Mouse (Mus musculus) limb, embryonic 15.5 days (tissue): ENCODE measurements at regions not wholly inside any gene's neighbourhood (a gene's known extent, or its start where the extent isn't known, plus 50 kb on each side); places are given as distances from the start of the nearest gene placed in this dataset.

Experiments used
- ATAC-seq: fragments of 200-750 bp; cut with Nextera tagmentation; 2 replicates; pipeline ENCODE4 v1.8.0; 2017; ENCODE audit warnings: low read depth, moderate TSS enrichment; ENCODE audit not compliant: insufficient number of reproducible peaks, low FRiP score, low TSS enrichment
- H3K27ac ChIP-seq: fragments of 300-500 bp; sonication (generic); 2 replicates; pipeline ENCODE4 v1.5.1; 2015; ENCODE audit warnings: moderate library complexity, mild to moderate bottlenecking, inconsistent platforms
- H3K27me3 ChIP-seq: fragments of 300-500 bp; sonication (generic); 2 replicates; pipeline ENCODE4 v1.6.1; 2015; ENCODE audit warnings: inconsistent platforms
- H3K36me3 ChIP-seq: fragments of 300-500 bp; sonication (generic); 2 replicates; pipeline ENCODE4 v1.6.1; 2015; ENCODE audit warnings: inconsistent platforms
- H3K4me1 ChIP-seq: fragments of 300-500 bp; sonication (generic); 2 replicates; pipeline ENCODE4 v1.6.1; 2015; ENCODE audit warnings: inconsistent platforms
- H3K4me2 ChIP-seq: fragments of 300-500 bp; sonication (generic); 2 replicates; pipeline ENCODE4 v1.6.1; 2015; ENCODE audit warnings: mild to moderate bottlenecking, inconsistent platforms
- H3K4me3 ChIP-seq: fragments of 300-500 bp; sonication (generic); 2 replicates; pipeline ENCODE4 v1.5.1; 2015; ENCODE audit warnings: mild to moderate bottlenecking, inconsistent platforms
- H3K9ac ChIP-seq: fragments of 300-500 bp; sonication (generic); 2 replicates; pipeline ENCODE4 v1.6.1; 2015; ENCODE audit warnings: inconsistent platforms
- H3K9me3 ChIP-seq: fragments of 300-500 bp; sonication (generic); 2 replicates; pipeline ENCODE4 v1.6.1; 2016; ENCODE audit warnings: inconsistent platforms
- whole genome bisulfite sequencing: fragments of 180-500 bp; shearing (Covaris S2); methylation state at CpG from one replicate; pipeline ENCODE4 v1.1.7; 2015; 5-methylcytosine and 5-hydroxymethylcytosine counted together

DNA sequence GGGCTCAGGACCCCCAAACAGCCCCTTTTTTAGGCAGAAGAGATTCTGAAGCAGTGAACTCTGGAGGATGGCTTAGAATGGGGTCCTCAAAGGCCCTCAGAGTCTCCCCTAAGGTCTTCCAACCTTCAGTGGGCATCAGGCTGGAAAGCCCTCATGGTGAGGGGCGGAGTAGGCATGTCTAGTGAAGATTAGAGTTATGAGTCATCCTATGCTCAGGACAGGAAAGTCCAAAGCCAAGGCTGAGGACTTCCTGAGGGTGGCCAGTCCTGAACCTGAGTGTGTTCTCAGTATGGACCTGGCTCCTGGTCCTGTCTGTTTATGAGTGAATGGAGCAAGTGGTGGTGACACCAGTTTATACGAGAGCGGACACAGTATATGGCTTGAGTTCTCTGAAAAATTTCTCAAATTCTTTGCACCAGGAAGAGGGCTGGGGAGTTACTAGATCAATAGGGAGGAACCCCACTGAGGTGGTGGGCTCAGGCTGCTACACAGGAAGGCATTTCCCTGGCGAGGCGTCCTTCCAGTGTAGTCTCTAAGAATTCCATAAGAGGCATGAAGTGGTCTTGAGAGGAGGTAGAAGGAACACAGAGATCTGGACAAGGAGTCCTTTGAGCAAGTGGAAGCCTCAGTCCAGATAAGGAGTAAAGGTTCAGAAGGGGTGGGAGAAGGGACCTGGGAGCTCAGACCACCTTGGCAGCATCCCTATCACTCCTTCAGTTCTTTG is 266.2 kb downstream of the Cyp26b1 start:
- no peaks in the 10 kb centered on the region for H3K9me3 ChIP-seq
- no peak overlapping the region for H3K27ac ChIP-seq
- no peak for ATAC-seq
- 76% methylated on average over 5 of the region's 5 CpGs for WGBS
- no peak overlapping the region for H3K4me2 ChIP-seq
- H3K4me3 ChIP-seq: no peak overlapping the region
- H3K9ac ChIP-seq: no peak overlapping the region
- peaks cover 7% of the 10 kb centered on the region for H3K4me1 ChIP-seq
- 0 out of 2 replicates have a peak, but pooled peaks cover 12% of the 10 kb centered on the region for H3K27me3 ChIP-seq
- no peaks in the 10 kb centered on the region for H3K36me3 ChIP-seq

- no peaks in the 10 kb centered on the region for H3K36me3 ChIP-seq
- no peak for ATAC-seq
- no peak overlapping the region for H3K9ac ChIP-seq
- no peaks in the 10 kb centered on the region for H3K9me3 ChIP-seq
- WGBS: 69% methylated on average over 5 of the region's 5 CpGs
- H3K4me3 ChIP-seq: no peak overlapping the region
- no peak overlapping the region for H3K4me2 ChIP-seq
- H3K27ac ChIP-seq: no peak overlapping the region
- H3K4me1 ChIP-seq: peaks cover 8% of the 10 kb centered on the region
- 0 out of 2 replicates have a peak, but pooled peaks cover 19% of the 10 kb centered on the region for H3K27me3 ChIP-seq
Measured at GRCm38 (mm10) chr6:84325384-84326114, 268.2 kb downstream of the Cyp26b1 start.

DNA sequence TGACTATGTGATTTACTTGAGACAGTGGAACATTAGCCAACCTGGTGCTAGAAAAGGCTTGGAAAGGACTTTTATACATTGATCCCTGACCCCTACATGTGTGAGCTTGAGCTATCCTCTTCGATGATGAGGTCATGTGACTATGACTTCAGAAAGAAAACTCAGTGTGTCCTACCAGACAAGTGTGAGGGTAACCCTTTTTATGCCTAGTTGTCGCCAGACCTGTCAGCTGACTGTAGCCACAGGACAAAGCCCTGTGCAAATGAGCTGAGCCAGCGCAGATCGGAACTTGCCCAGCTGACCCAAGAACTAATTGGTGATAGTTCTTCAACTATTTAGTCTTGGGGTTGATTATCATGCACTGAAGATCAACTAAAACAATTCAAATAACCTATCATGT is 269.5 kb downstream of the Cyp26b1 start:
- Histone ChIP-seq H3K9me3 (no peaks in the 10 kb centered on the region), H3K27me3 (0 out of 2 replicates have a peak, but pooled peaks cover 10% of the 10 kb centered on the region), H3K4me2 (no peak overlapping the region), H3K36me3 (no peaks in the 10 kb centered on the region), H3K4me3 (no peak overlapping the region), H3K9ac (no peak overlapping the region), H3K27ac (no peak overlapping the region), H3K4me1 (peaks cover 14% of the 10 kb centered on the region)
- 92% methylated on average over 4 of the region's 4 CpGs for WGBS
- no peak for ATAC-seq

DNA sequence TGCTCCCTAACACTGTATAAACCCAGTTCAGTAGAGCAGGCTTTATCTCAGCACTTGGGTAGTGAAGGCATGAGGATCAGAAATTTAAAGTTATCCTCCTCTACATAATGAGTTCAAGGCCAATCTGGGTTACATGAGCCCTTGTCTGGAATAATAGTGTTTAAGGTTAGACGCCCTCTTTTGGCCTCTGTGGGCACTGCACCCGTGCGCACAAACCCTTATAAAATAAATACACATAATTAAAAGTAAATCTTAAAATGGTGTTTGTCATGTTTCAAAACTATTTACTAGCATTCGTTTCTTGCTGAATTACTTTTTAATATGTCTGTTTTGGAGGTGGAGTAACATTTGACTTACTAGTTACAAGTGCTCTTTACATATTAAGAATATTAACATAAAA is 271.2 kb downstream of the Cyp26b1 start:
- Histone ChIP-seq H3K4me3 (no peak overlapping the region), H3K9ac (no peak overlapping the region), H3K9me3 (no peaks in the 10 kb centered on the region), H3K4me1 (peaks cover 25% of the 10 kb centered on the region), H3K27ac (no peak overlapping the region), H3K36me3 (no peaks in the 10 kb centered on the region), H3K27me3 (0 out of 2 replicates have a peak, but pooled peaks cover 10% of the 10 kb centered on the region), H3K4me2 (no peak overlapping the region)
- no peak for ATAC-seq
- 83% methylated on average over 4 of the region's 4 CpGs for WGBS

- H3K4me3 ChIP-seq: no peak overlapping the region
- WGBS: 77% methylated on average over 1 of the region's 1 CpGs
- H3K9me3 ChIP-seq: no peaks in the 10 kb centered on the region
- H3K4me1 ChIP-seq: peaks cover 25% of the 10 kb centered on the region
- H3K27me3 ChIP-seq: 0 out of 2 replicates have a peak, but pooled peaks cover 10% of the 10 kb centered on the region
- H3K9ac ChIP-seq: no peak overlapping the region
- ATAC-seq: no peak
- H3K36me3 ChIP-seq: no peaks in the 10 kb centered on the region
- H3K27ac ChIP-seq: no peak overlapping the region
- H3K4me2 ChIP-seq: no peak overlapping the region
Measured at GRCm38 (mm10) chr6:84320586-84320985, 273.1 kb downstream of the Cyp26b1 start.

- peak; percentile 66; the same call in 1 of the 2 replicates for ATAC-seq
- Histone ChIP-seq H3K4me2 (no peak overlapping the region), H3K36me3 (no peaks in the 10 kb centered on the region), H3K27me3 (peaks cover 7% of the 10 kb centered on the region; the same call in 1 of the 2 replicates), H3K9ac (no peak overlapping the region), H3K9me3 (no peaks in the 10 kb centered on the region), H3K27ac (no peak overlapping the region), H3K4me3 (no peak overlapping the region), H3K4me1 (peaks cover 34% of the 10 kb centered on the region)
- WGBS: 17% methylated on average over 4 of the region's 4 CpGs
Measured at GRCm38 (mm10) chr6:84318774-84319173, 274.9 kb downstream of the Cyp26b1 start.

DNA sequence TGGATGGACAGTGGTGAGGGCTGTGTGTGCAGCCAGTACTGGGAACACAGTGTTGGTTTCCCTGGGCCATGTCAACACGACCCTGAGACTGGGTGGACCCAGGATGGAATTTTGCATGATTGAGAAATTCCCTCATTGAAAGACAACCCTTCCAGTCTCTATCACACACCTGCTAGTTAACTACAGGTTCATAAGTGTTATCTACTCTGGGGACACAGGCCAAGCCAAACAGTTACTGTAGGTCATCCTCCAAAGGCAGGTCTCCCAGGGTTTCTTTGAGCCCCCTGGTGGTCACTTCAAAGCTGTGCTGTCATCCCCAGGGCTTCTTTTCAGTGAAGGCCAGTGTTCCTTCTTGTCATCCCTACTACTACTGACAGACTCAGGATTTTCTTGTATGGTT is 276.7 kb downstream of the Cyp26b1 start:
- Histone ChIP-seq H3K27ac (no peak overlapping the region), H3K9ac (no peak overlapping the region), H3K9me3 (no peaks in the 10 kb centered on the region), H3K4me1 (peaks cover 34% of the 10 kb centered on the region), H3K36me3 (no peaks in the 10 kb centered on the region), H3K4me3 (no peak overlapping the region), H3K27me3 (peaks cover 7% of the 10 kb centered on the region; the same call in 1 of the 2 replicates), H3K4me2 (no peak overlapping the region)
- ATAC-seq: no peak
- WGBS: 82% methylated on average over 1 of the region's 1 CpGs

GRCm38 (mm10) chr6:84315175-84315912 is 278.4 kb downstream of the Cyp26b1 start:
- no peak overlapping the region for H3K27ac ChIP-seq
- no peaks in the 10 kb centered on the region for H3K9me3 ChIP-seq
- H3K4me3 ChIP-seq: no peak overlapping the region
- no peak for ATAC-seq
- H3K36me3 ChIP-seq: no peaks in the 10 kb centered on the region
- peaks cover 45% of the 10 kb centered on the region for H3K4me1 ChIP-seq
- no peaks in the 10 kb centered on the region; the same call in none of the 2 replicates for H3K27me3 ChIP-seq
- WGBS: 54% methylated on average over 8 of the region's 8 CpGs
- H3K4me2 ChIP-seq: no peak overlapping the region
- no peak overlapping the region for H3K9ac ChIP-seq

DNA sequence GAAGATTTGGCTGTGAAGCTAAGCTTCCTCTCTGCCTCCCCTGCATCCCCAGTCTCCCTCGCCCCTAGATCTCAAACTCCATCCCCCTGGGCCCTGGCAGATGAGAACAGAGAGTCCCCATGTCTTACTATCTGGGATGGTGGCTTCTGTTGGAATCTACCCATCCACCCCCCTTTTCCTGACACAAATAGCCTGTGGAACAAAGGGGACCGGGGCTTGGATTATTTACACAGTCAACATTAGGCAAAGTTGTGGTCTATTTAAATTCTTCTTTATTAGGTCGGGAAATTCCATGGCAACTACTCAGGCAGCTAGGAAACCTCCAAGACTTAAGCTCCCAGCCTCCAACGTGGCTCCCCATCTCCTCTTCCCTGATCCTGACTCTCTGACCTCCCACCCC is 279.9 kb downstream of the Cyp26b1 start:
- H3K4me1 ChIP-seq: peaks cover 36% of the 10 kb centered on the region

GRCm38 (mm10) chr6:84310635-84311241 is 283.0 kb downstream of the Cyp26b1 start:
- no peaks in the 10 kb centered on the region for H3K9me3 ChIP-seq
- no peak overlapping the region for H3K27ac ChIP-seq
- H3K4me1 ChIP-seq: peaks cover 24% of the 10 kb centered on the region
- no peaks in the 10 kb centered on the region for H3K36me3 ChIP-seq
- no peak overlapping the region for H3K4me3 ChIP-seq
- peaks cover 3% of the 10 kb centered on the region for H3K27me3 ChIP-seq
- H3K4me2 ChIP-seq: no peak overlapping the region
- WGBS: 23% methylated on average over 9 of the region's 9 CpGs
- no peak overlapping the region for H3K9ac ChIP-seq
- 0 out of 2 replicates have a peak, but pooled peaks have one; percentile 8 for ATAC-seq

More for the DNA sequence above, 279.9 kb downstream of the Cyp26b1 start:
- no peaks in the 10 kb centered on the region for H3K36me3 ChIP-seq
- H3K4me2 ChIP-seq: no peak overlapping the region
- H3K9ac ChIP-seq: no peak overlapping the region
- no peak for ATAC-seq
- no peak overlapping the region for H3K27ac ChIP-seq
- H3K9me3 ChIP-seq: no peaks in the 10 kb centered on the region
- H3K4me3 ChIP-seq: no peak overlapping the region
- WGBS: 30% methylated on average over 4 of the region's 4 CpGs
- no peaks in the 10 kb centered on the region; the same call in none of the 2 replicates for H3K27me3 ChIP-seq

GRCm38 (mm10) chr6:84307556-84307955 is 286.2 kb downstream of the Cyp26b1 start:
- WGBS: 80% methylated on average over 3 of the region's 3 CpGs
- no peak overlapping the region for H3K27ac ChIP-seq

More at GRCm38 (mm10) chr6:84307556-84307955, 286.2 kb downstream of the Cyp26b1 start:
- Histone ChIP-seq H3K4me1 (peaks cover 15% of the 10 kb centered on the region), H3K36me3 (no peaks in the 10 kb centered on the region), H3K9ac (no peak overlapping the region), H3K4me3 (no peak overlapping the region), H3K27me3 (peaks cover 3% of the 10 kb centered on the region; the same call in 1 of the 2 replicates), H3K9me3 (no peaks in the 10 kb centered on the region), H3K4me2 (no peak overlapping the region)
- ATAC-seq: no peak
